33 mouse cellular contexts compared by ENCODE assay signal in genomic region chr13:112706351-112706750, GRCm38 (mm10). TPM values are rescaled to one million over a fixed set of nuclear protein-coding genes. Genes with fewer than 3 reads are reported as not detected.
"Had no signal": no experiment of that assay in that cellular context is flagged by ENCODE, and none has a peak within 500 bp of the region (broad histone marks: within the 10 kb centered on the region; RNA-seq: fewer than 3 reads in every experiment).

No protein-coding gene starts in this region.

- DNase-seq: gastrocnemius, adult 2 months; gastrocnemius, postnatal 10 days; gastrocnemius, postnatal 25 days; heart, adult 18-20 months; heart, postnatal 10 days; heart, postnatal 4 days; kidney, adult 11 months; kidney, adult 2 months; kidney, adult 9 months; kidney, postnatal 14 days; kidney, postnatal 36 days; left cerebral cortex, postnatal 4 days had no signal

- H3K9ac ChIP-seq: heart, embryonic 12.5 days; hindbrain, embryonic 12.5 days; hindbrain, embryonic 14.5 days; intestine, embryonic 15.5 days; kidney, embryonic 15.5 days; limb, embryonic 13.5 days; limb, embryonic 15.5 days; liver, embryonic 12.5 days; liver, embryonic 14.5 days had no signal

- H3K4me1 ChIP-seq: hindbrain, embryonic 10.5 days; hindbrain, embryonic 12.5 days; intestine, embryonic 15.5 days; limb, embryonic 13.5 days; limb, embryonic 15.5 days; liver, embryonic 12.5 days had no signal

- H3K9me3 ChIP-seq: heart, embryonic 10.5 days; heart, embryonic 12.5 days; hindbrain, embryonic 10.5 days; hindbrain, embryonic 12.5 days; intestine, embryonic 15.5 days; kidney, embryonic 15.5 days; limb, embryonic 13.5 days; limb, embryonic 15.5 days; liver, embryonic 12.5 days had no signal

- H3K4me2 ChIP-seq: heart, embryonic 12.5 days; hindbrain, embryonic 12.5 days; hindbrain, embryonic 14.5 days; intestine, embryonic 15.5 days; kidney, embryonic 15.5 days; limb, embryonic 13.5 days; limb, embryonic 15.5 days; liver, embryonic 12.5 days had no signal

- H3K36me3 ChIP-seq: heart, embryonic 10.5 days; hindbrain, embryonic 10.5 days; intestine, embryonic 15.5 days; kidney, embryonic 15.5 days; limb, embryonic 15.5 days had no signal

- H3K27me3 ChIP-seq: heart, embryonic 12.5 days; hindbrain, embryonic 12.5 days; intestine, embryonic 15.5 days; kidney, embryonic 15.5 days; limb, embryonic 13.5 days; limb, embryonic 15.5 days; liver, embryonic 12.5 days had no signal

- H3K4me3 ChIP-seq: gastrocnemius, adult 2 months; heart, embryonic 10.5 days; heart, embryonic 12.5 days; hindbrain, embryonic 10.5 days; hindbrain, embryonic 12.5 days; intestine, embryonic 15.5 days; kidney, embryonic 15.5 days; layer of hippocampus, adult 2 months; left cerebral cortex, adult 2 months; limb, embryonic 13.5 days; limb, embryonic 15.5 days; liver, embryonic 12.5 days had no signal

- H3K27ac ChIP-seq: gastrocnemius, adult 2 months; heart, embryonic 10.5 days; hindbrain, embryonic 10.5 days; hindbrain, embryonic 12.5 days; hindbrain, embryonic 14.5 days; intestine, embryonic 15.5 days; kidney, embryonic 15.5 days; kidney, postnatal 0 days; layer of hippocampus, adult 2 months; left cerebral cortex, adult 2 months; limb, embryonic 13.5 days; limb, embryonic 15.5 days; liver, embryonic 12.5 days; liver, embryonic 14.5 days had no signal

- ATAC-seq: hindbrain, embryonic 16.5 days; inflammation-experienced regulatory T-cells, adult 6 months; intestine, embryonic 15.5 days; liver, embryonic 12.5 days had no signal

RNA-seq across cellular contexts. Expression of gene Ddx4, which starts 54.1 kb away (rescaled TPM):
- total RNA-seq: gastrocnemius, adult 2 months; gastrocnemius, postnatal 25 days; gastrocnemius, postnatal 4 days; granulocyte monocyte progenitor cell, adult 5-6 weeks; heart, postnatal 25 days; liver, adult 2 months had no signal
- polyA plus RNA-seq: inflammation-experienced regulatory T-cells, adult 6 months; large intestine, adult 2 months; liver, adult 2 months had no signal
